Mouse (Mus musculus) liver, postnatal 0 days (tissue): ENCODE measurements around the gene Rpp38.

ENCODE experiments used
- CTCF ChIP-seq: sonication (generic); IDR thresholded peaks from 2 replicates; pipeline ENCODE4 v1.5.1; 2016; ENCODE audit warnings: antibody characterized with exemption, low read depth
- EP300 ChIP-seq: IDR thresholded peaks from 2 replicates; pipeline ENCODE4 v1.6.1; 2016; ENCODE audit warnings: antibody characterized with exemption, low read depth, mild to moderate bottlenecking

GRCm38 (mm10) chr2:3292170-3292569, 40.3 kb downstream of the Rpp38 start:
- TF ChIP-seq CTCF (no peak), EP300 (no peak)
